Mouse (Mus musculus) thymus, adult 18-20 months (tissue): ENCODE results near the gene Add2.

Experiments used
- DNase-seq, 2 experiments: peaks; one replicate each; pipeline ENCODE4 v3.0.0; 2022; ENCODE audit warnings: mixed read lengths in 2 of 2

Add2 gene

DNA sequence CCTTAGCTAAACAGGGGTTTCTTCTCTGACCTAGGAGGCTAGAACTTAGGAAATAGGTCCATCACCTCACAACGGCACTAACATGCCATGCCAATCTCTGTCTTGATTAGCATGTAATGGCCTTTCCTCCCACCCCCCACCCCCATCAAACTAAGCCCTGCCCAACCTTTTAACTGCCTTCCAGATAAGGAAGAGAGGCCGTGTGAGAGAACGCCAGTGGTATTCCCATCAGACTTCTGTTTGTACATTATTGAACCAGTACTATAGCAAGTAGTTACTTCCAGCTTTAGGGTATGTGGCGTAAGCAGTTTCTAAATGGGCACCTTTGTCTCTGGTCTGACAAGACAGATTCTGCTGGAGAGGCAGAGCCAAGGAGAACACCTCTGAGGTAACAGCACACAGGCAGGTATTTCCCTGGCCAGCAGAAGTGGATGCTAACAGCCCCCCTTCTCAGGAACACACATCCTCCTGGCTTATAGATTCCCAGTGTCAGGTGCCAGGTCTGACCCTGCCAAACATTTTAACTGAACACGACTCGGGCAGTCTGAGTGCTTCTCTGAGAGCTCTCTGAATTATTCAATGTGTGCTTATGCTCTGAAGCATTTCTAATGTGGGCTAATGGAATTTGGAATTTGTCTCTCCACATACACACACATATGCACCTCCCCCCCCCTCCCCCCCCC is 22.2 kb downstream of the Add2 start:
- no peak for DNase-seq

GRCm38 (mm10) chr6:86052032-86052459 is 23.6 kb downstream of the Add2 start:
- DNase-seq = no peak

- no peak for DNase-seq
Observed at GRCm38 (mm10) chr6:86052556-86052955, 24.1 kb downstream of the Add2 start.

GRCm38 (mm10) chr6:86053099-86053498 is 24.6 kb downstream of the Add2 start:
- no peak for DNase-seq

- DNase-seq = no peak
Observed at GRCm38 (mm10) chr6:86053594-86053993, 25.1 kb downstream of the Add2 start.

GRCm38 (mm10) chr6:86058475-86058874 is 30.0 kb downstream of the Add2 start:
- no peak for DNase-seq

- no peak for DNase-seq
Observed at GRCm38 (mm10) chr6:86059151-86059853, 30.8 kb downstream of the Add2 start.

- no peak for DNase-seq
Observed at GRCm38 (mm10) chr6:86060170-86060569, 31.7 kb downstream of the Add2 start.

- no peak for DNase-seq
Observed at GRCm38 (mm10) chr6:86062226-86062625, 33.7 kb downstream of the Add2 start.

GRCm38 (mm10) chr6:86062684-86063083 is 34.2 kb downstream of the Add2 start:
- DNase-seq = no peak

DNA sequence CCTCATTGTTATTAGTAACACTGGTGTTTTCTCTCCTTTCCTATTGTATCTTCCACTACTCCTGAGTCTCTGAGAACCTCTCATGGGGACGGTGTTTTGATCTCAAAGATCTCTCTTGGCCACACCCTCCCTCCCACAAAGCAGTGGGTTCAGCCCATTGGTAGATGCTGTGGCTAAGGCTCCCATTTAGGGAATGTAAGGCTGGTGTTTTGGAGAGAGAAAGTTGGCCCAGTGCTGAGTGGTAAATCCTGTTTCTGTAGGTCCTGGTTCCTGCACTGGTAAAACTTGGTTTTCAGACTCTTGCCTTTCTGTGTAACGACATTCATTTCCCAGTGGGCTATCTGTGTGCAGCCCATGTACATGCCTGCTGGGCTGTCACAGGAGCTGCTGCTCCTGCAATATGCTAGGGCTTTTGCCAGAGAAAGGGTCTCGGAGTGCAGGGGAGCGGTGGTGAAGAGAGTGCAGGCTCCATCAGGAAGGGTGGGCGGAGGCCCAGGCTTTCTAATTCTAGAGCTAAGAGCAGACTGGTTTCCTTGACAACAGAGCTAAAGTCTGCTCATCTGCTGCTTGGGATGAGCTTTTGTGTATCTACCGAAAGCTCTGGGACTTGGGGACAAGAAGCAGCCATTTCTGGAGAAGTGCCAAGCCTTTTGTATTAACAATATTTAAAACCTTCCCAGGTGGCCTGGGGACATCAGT is 36.0 kb downstream of the Add2 start:
- no peak for DNase-seq

DNA sequence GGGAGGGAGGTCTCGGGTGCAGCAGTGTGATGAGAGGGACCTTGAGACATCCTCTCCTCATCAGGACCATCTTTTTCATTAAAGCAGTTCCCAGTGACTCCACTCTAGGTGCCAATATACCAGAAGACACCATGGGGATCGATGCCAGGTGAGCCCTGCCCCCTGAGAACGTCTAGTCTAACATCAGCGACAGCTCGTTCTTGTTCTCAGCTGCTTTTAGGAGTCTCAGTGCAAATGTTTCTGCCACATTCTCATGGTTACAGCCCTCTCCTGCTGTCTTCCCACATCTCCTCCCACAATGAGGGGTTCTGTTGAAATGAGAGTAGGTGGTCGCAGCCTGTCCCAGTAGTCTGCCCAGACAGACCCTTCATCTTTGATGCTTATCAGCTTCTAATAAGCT is 38.2 kb downstream of the Add2 start:
- no peak for DNase-seq

- DNase-seq = no peak
Observed at GRCm38 (mm10) chr6:86067145-86067544, 38.7 kb downstream of the Add2 start.

DNA sequence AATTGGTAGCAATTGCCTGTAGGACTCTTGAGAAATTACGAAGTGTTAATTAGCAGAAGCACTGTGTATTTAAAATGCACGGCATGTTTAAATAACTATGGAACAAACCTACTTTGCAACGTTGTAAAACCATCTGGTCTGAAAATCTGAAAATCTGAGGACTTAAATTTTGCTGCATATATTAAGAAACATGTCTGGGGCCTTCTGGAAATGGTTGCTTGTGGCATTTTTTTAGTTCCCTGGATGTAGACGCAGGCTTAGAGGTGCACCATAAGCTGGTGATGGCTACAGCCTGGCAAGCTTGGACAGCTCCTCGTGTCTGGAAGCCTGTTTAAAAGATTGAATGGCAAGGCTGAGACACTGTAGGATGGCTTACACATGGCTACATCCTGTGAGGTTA is 40.5 kb downstream of the Add2 start:
- DNase-seq = no peak

- DNase-seq = no peak
Observed at GRCm38 (mm10) chr6:86069856-86070255, 41.4 kb downstream of the Add2 start.

DNA sequence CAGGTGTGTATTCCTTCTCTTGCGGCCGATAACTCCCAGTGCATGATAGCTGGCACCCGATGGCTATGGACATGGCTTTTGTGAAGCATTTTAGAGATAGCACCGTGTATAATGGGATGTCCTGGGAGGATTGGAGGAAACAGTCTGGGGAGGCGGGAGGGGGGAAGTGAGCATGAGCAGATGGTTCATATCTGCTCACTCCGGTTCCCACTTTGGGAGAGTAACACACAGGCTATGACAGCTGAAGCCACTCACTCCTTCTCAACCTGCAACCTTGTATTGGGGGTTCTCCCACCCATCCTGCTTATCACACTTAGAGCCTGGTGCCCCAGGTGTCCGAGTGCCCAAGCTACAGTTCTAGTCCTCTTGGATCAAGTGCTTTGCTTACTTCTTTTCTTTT is 41.8 kb downstream of the Add2 start:
- DNase-seq = no peak

GRCm38 (mm10) chr6:86073882-86074281 is 45.4 kb downstream of the Add2 start:
- DNase-seq = no peak

- no peak for DNase-seq
Observed at GRCm38 (mm10) chr6:86074538-86075204, 46.2 kb downstream of the Add2 start.

DNA sequence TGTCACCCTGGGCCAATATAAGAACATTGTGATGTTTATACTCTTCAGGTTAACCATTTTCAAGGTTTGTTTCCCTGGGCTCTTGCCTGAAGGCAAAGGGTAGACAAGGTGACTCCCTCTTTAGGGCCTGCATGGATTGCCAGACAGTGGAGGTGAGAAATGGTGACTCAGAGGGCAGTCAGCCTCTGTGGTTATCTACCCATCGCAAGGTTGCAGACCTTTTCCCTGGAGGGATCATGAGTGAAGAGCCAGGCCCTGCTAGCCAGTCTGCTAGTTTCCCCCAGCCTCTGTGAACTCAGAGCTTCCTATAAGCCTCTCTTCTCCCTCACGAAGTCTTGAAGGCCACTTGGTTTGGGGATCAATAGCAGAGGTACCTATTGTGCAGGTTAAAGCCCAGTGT is 48.0 kb downstream of the Add2 start:
- no peak for DNase-seq

GRCm38 (mm10) chr6:86077880-86078279 is 49.4 kb downstream of the Add2 start:
- no peak for DNase-seq

DNA sequence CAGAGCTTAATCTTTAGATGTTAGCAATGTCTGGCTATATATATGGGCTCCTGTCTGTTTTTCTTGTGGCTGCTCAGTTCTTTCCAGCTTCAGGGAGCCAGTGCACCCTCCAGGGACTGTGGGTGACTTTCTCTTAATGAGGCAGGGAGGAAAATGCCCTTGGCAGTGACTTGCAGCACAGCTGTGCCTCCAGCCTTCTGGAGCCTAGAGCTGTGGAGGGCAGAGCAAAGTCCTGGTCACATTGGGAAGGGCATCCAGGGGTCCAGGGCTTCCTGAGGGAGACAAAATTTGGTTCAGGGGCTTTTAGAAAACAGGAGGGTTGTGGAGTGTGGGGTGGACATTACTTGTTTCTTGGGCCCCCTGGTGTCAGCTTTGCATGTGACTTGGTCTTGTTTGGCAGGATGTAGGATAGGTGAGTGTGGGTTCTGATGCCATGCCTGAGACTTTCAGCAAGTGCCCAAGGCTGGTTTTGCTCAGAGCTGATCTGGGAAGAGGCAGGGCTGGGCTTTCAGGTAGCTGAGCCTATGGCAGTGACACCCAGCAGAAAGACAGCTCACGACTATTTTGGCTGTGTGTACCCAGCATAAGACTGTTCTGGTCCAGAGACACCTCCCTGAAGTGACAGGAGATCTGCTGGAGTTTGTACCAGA is 50.0 kb downstream of the Add2 start:
- no peak for DNase-seq

DNA sequence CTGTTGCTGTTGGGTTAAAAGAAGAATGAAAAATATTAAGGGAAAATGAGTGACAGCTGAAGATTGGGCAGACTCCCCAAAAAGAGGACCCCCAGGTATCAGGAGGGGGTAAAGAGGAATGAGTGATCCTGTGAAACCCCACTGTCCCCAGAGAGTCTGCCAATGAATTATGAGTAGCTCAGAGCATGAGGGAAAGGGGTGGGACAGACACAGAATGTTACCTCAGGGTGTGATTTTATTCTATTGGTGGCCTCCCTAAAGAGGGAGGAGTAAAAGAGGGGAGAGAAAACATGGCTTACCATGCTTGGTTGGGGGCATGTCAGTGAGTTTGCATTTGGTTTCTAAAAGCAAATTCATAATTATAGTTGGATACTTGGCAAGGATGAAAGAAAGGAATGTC is 50.8 kb downstream of the Add2 start:
- DNase-seq = no peak

DNA sequence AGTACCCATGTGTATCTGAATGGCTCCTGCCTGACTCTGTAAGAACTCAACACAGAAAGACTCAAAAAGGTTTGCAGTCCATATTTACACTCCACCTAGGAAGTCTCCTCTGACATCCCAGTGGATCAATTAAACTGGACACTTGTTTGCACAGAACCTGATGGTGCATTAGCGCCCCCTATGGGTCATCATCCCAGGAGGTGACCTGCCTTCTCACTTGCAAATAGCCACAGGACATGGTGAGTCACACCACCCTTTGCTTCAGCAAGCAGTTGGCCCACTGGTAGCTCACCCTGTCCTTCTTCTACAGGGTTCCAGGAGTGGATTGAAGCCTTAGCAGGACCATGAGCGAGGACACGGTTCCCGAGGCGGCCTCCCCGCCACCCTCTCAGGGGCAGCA is 57.0 kb downstream of the Add2 start:
- DNase-seq = no peak
